Mouse (Mus musculus): Measurements from ENCODE around the gene Actb.

Gene Actb

GRCm38 (mm10) chr5:142902506-142903314 lies 3.8 kb downstream of the Actb start:
- DNase-seq (ENCODE audit: low read depth), result peak; percentile 54

GRCm38 (mm10) chr5:142901846-142902505 lies 4.6 kb downstream of the Actb start:
- DNase-seq (ENCODE audit: low read depth), result no peak

- peak; percentile 51 for DNase-seq (ENCODE audit: low read depth)
These were observed 5.2 kb downstream of the Actb start for GRCm38 (mm10) chr5:142901355-142901802.

- DNase-seq (ENCODE audit: low read depth), result peak; percentile 27
These were observed 5.9 kb downstream of the Actb start for GRCm38 (mm10) chr5:142900651-142901050.

GRCm38 (mm10) chr5:142899932-142900533 lies 6.5 kb downstream of the Actb start:
- DNase-seq (ENCODE audit: low read depth), result peak; percentile 22

- peak; percentile 26 for DNase-seq (ENCODE audit: low read depth)
These were observed 7.4 kb downstream of the Actb start for GRCm38 (mm10) chr5:142899057-142899601.

- peak; percentile 22 for DNase-seq (ENCODE audit: low read depth)
These were observed 8.2 kb downstream of the Actb start for GRCm38 (mm10) chr5:142898316-142898715.

GRCm38 (mm10) chr5:142897568-142898248 lies 8.8 kb downstream of the Actb start:
- DNase-seq (ENCODE audit: low read depth), result peak; percentile 33

- DNase-seq (ENCODE audit: low read depth), result peak; percentile 70
These were observed 9.8 kb downstream of the Actb start for GRCm38 (mm10) chr5:142896713-142897112.

GRCm38 (mm10) chr5:142896192-142896591 lies 10.4 kb downstream of the Actb start:
- DNase-seq (ENCODE audit: low read depth), result peak; percentile 47

GRCm38 (mm10) chr5:142894918-142895613 lies 11.5 kb downstream of the Actb start, which contains the start of gene Fbxl18:
Gene Fbxl18, minus strand, starts transcription at chr5:142895421.
- peak; percentile 94 for DNase-seq (ENCODE audit: low read depth)

- DNase-seq (ENCODE audit: low read depth), result no peak
These were observed 15.2 kb downstream of the Actb start for GRCm38 (mm10) chr5:142891396-142891795.

GRCm38 (mm10) chr5:142887533-142887932 lies 19.0 kb downstream of the Actb start:
- DNase-seq (ENCODE audit: low read depth), result peak; percentile 18

GRCm38 (mm10) chr5:142886761-142887160 lies 19.8 kb downstream of the Actb start:
- DNase-seq (ENCODE audit: low read depth), result no peak

- DNase-seq (ENCODE audit: low read depth), result no peak
These were observed 20.4 kb downstream of the Actb start for GRCm38 (mm10) chr5:142886181-142886580.

GRCm38 (mm10) chr5:142882471-142882870 lies 24.1 kb downstream of the Actb start:
- no peak for DNase-seq (ENCODE audit: low read depth)

- no peak for DNase-seq (ENCODE audit: low read depth)
These were observed 24.6 kb downstream of the Actb start for GRCm38 (mm10) chr5:142881936-142882335.

- peak; percentile 55 for DNase-seq (ENCODE audit: low read depth)
These were observed 25.6 kb downstream of the Actb start for GRCm38 (mm10) chr5:142880806-142881516.

- peak; percentile 16 for DNase-seq (ENCODE audit: low read depth)
These were observed 26.3 kb downstream of the Actb start for GRCm38 (mm10) chr5:142880246-142880645.

Measured in induced T-regulatory cell, adult 2 months (primary cell).